Mouse (Mus musculus): ENCODE data around the gene Ankrd34a.
A peak's percentile ranks its signal among the peaks of the same experiment; 100 is the strongest.

GRCm38 (mm10) chr3:96560881-96561668 is 35.4 kb upstream of the Ankrd34a start:
- TF ChIP-seq POLR2A (IDR thresholded peaks at IDR 0.05; ENCODE audit: low read depth, low read length) (peak; percentile 28; the same call in 1 of the 2 replicates), CTCF (IDR thresholded peaks at IDR 0.05; ENCODE audit: extremely low read depth, insufficient read length, insufficient replicate concordance, low read depth, low read length) (peak; percentile 24; the same call in 1 of the 2 replicates)

All from small intestine, adult 2 months (tissue).